Mouse (Mus musculus) cortical plate, adult 2 months (tissue): ENCODE measurements around the gene Gm12185. TPM values are rescaled to one million over a fixed set of nuclear protein-coding genes. Genes with fewer than 3 reads are reported as not detected.

Experiments
- H3K27ac ChIP-seq: fragments of 200-500 bp; 2 replicates; pipeline ENCODE4 v1.5.1; 2012; ENCODE audit warnings: low read length, control low read depth, inconsistent platforms; ENCODE audit not compliant: insufficient read depth
- H3K4me1 ChIP-seq: fragments of 200-500 bp; 2 replicates; pipeline ENCODE4 v1.6.1; 2011; ENCODE audit warnings: low read length; ENCODE audit not compliant: control insufficient read depth, insufficient read depth
- H3K4me3 ChIP-seq: fragments of 200-500 bp; 2 replicates; pipeline ENCODE4 v1.5.1; 2011; ENCODE audit warnings: mild to moderate bottlenecking, low read length, control low read depth; ENCODE audit not compliant: insufficient read depth
- CTCF ChIP-seq: fragments of 200-500 bp; IDR thresholded peaks from 2 replicates; pipeline ENCODE4 v1.5.1; 2011; ENCODE audit warnings: mild to moderate bottlenecking, control low read depth, low read length; ENCODE audit not compliant: insufficient read depth; ENCODE audit errors: extremely low read depth
- POLR2A ChIP-seq: fragments of 200-500 bp; IDR thresholded peaks from 2 replicates; pipeline ENCODE4 v1.6.1; 2011; ENCODE audit warnings: mild to moderate bottlenecking, low read length, control low read depth; ENCODE audit not compliant: insufficient read depth; ENCODE audit errors: extremely low read depth
- polyA plus RNA-seq: library from polyadenylated mRNA; depleted of rRNA; stranded (reverse); fragments of >200 nt; gene quantifications from 2 replicates; pipeline ENCODE4 v1.2.3, GENCODE M21; 2012; rRNA removed

Gene Gm12185
- polyA plus RNA-seq, 1 experiment: 0.19 TPM

- H3K4me1 ChIP-seq: no peaks in the 10 kb centered on the region
- no peak overlapping the region for H3K27ac ChIP-seq
- peak overlapping the region; percentile 19; the same call in 1 of the 2 replicates for H3K4me3 ChIP-seq
- no peak for TF ChIP-seq CTCF
Observed at GRCm38 (mm10) chr11:48869380-48870110, 122.5 kb downstream of the Gm12185 start.

- Histone ChIP-seq H3K27ac (no peak overlapping the region), H3K4me3 (no peak overlapping the region), H3K4me1 (no peaks in the 10 kb centered on the region)
- no peak for TF ChIP-seq CTCF
- TF ChIP-seq POLR2A: no peak
Observed at GRCm38 (mm10) chr11:48866481-48866880, 125.5 kb downstream of the Gm12185 start.

- no peak overlapping the region for H3K27ac ChIP-seq
Observed at GRCm38 (mm10) chr11:48863808-48864207, 128.2 kb downstream of the Gm12185 start.

GRCm38 (mm10) chr11:48862784-48863319 is 129.2 kb downstream of the Gm12185 start:
- H3K4me3 ChIP-seq: no peak overlapping the region
- no peaks in the 10 kb centered on the region for H3K4me1 ChIP-seq
- no peak overlapping the region for H3K27ac ChIP-seq
- no peak for TF ChIP-seq POLR2A
- TF ChIP-seq CTCF: no peak

More at GRCm38 (mm10) chr11:48863808-48864207, 128.2 kb downstream of the Gm12185 start:
- Histone ChIP-seq H3K4me1 (no peaks in the 10 kb centered on the region), H3K4me3 (no peak overlapping the region)
- TF ChIP-seq CTCF (no peak), POLR2A (no peak)

GRCm38 (mm10) chr11:48859014-48859413 is 133.0 kb downstream of the Gm12185 start:
- Histone ChIP-seq H3K4me1 (peaks cover 1% of the 10 kb centered on the region; the same call in 1 of the 2 replicates), H3K4me3 (no peak overlapping the region; the same call in 1 of the 2 replicates), H3K27ac (no peak overlapping the region)
- 0 out of 2 replicates have a peak, but pooled peaks have one; percentile 32 for TF ChIP-seq CTCF
- no peak for TF ChIP-seq POLR2A

Other genes starting within 250 kb of the Gm12185 start
- gene Rack1, start 191.9 kb downstream of the Gm12185 start, polyA plus RNA-seq: 447 and 464 TPM in 2 replicates
- gene Trim41, start 174.9 kb downstream of the Gm12185 start, polyA plus RNA-seq: 43.1 and 46.7 TPM in 2 replicates
- gene Trim7, start 166.1 kb downstream of the Gm12185 start, polyA plus RNA-seq: 4.2 and 4.3 TPM in 2 replicates
- 33.8 and 40.1 TPM in 2 replicates for gene Gm12184, start 165.6 kb downstream of the Gm12185 start, polyA plus RNA-seq
- gene Irgm1, start 120.5 kb downstream of the Gm12185 start, polyA plus RNA-seq: 9.5 and 11.4 TPM in 2 replicates
- 0.19 and 0.23 TPM in 2 replicates for gene Gm5431, start 90.0 kb downstream of the Gm12185 start, polyA plus RNA-seq
- gene Psme2b, start 46.0 kb downstream of the Gm12185 start, polyA plus RNA-seq: 1.8 TPM in 2 replicates
- gene Olfr56, start 13.3 kb downstream of the Gm12185 start, polyA plus RNA-seq: 0.06 and 0.10 TPM in 2 replicates
- 0.42 and 0.57 TPM in 2 replicates for gene 9930111J21Rik1, start 12.8 kb downstream of the Gm12185 start, polyA plus RNA-seq
- gene Tgtp1, start 1.9 kb upstream of the Gm12185 start, polyA plus RNA-seq: 1.0 and 1.6 TPM in 2 replicates
- gene 9930111J21Rik2, start 59.0 kb upstream of the Gm12185 start, polyA plus RNA-seq: 1.6 and 1.9 TPM in 2 replicates
- gene Tgtp2, start 72.0 kb upstream of the Gm12185 start, polyA plus RNA-seq: 1.4 and 2.4 TPM in 2 replicates
- gene Ifi47, start 84.4 kb upstream of the Gm12185 start, polyA plus RNA-seq: 1.6 and 2.3 TPM in 2 replicates
- not detected in 2 replicates for gene Olfr1396, start 122.6 kb upstream of the Gm12185 start, polyA plus RNA-seq
- 0.04 TPM in 1 of 2 replicates, not detected in the other for gene Olfr1395, start 150.0 kb upstream of the Gm12185 start, polyA plus RNA-seq
- gene Olfr1394, start 162.2 kb upstream of the Gm12185 start, polyA plus RNA-seq: not detected in 2 replicates
- 0.04 TPM in 1 of 2 replicates, not detected in the other for gene Btnl9, start 194.9 kb upstream of the Gm12185 start, polyA plus RNA-seq
- gene Zfp62, start 211.1 kb upstream of the Gm12185 start, polyA plus RNA-seq: 22.1 and 25.0 TPM in 2 replicates